Mouse (Mus musculus) CH12.LX (cell line): ENCODE results near the gene Mroh8. TPM values are rescaled to one million over a fixed set of nuclear protein-coding genes. Genes with fewer than 3 reads are reported as not detected.

Source experiments
- DNase-seq: peaks from one replicate; pipeline ENCODE4 v3.0.0-alpha.2; 2013; ENCODE audit errors: extremely low read depth
- H3K27ac ChIP-seq: 2 replicates; pipeline ENCODE4 v1.5.1; 2012; ENCODE audit warnings: low read depth, mild to moderate bottlenecking, control low read depth, moderate library complexity; ENCODE audit not compliant: insufficient read depth
- H3K27me3 ChIP-seq: replicated peaks from 2 replicates; pipeline ENCODE3; 2012; ENCODE audit warnings: inconsistent platforms
- H3K36me3 ChIP-seq, 2 experiments: replicated peaks in 1 of 2; 2 replicates each; pipeline versions ENCODE3 to v1.6.1; 2012; ENCODE audit warnings: inconsistent platforms in 1 of 2, low read length in 1 of 2, mild to moderate bottlenecking in 1 of 2, mixed read lengths in 1 of 2, moderate library complexity in 1 of 2; ENCODE audit not compliant: control insufficient read depth in 1 of 2, insufficient read depth in 1 of 2
- H3K4me1 ChIP-seq, 2 experiments: 2 replicates each; pipeline ENCODE4 v1.6.1; 2012; ENCODE audit warnings: inconsistent platforms in 1 of 2, moderate library complexity in 1 of 2; ENCODE audit not compliant: insufficient read depth in 2 of 2, control insufficient read depth in 1 of 2
- H3K4me2 ChIP-seq: 2 replicates; pipeline ENCODE4 v1.6.1; 2012; ENCODE audit warnings: low read depth, mild to moderate bottlenecking, control low read depth; ENCODE audit not compliant: poor library complexity, insufficient read depth, severe bottlenecking
- H3K4me3 ChIP-seq, 3 experiments: fragments of 150-350 bp in 1 of 3; sonication (generic) in 1 of 3; replicated peaks in 1 of 3; 2 replicates each; pipeline versions ENCODE3 to v1.5.1; 2011 to 2012; ENCODE audit warnings: low read depth in 2 of 3, low read length in 2 of 3, mild to moderate bottlenecking in 2 of 3, moderate library complexity in 2 of 3, control low read depth in 1 of 3, improper control_type of control experiment in 1 of 3, inconsistent platforms in 1 of 3, mixed read lengths in 1 of 3; ENCODE audit not compliant: poor library complexity in 1 of 3
- H3K79me2 ChIP-seq: replicated peaks from 2 replicates; pipeline ENCODE4 v1.6.1; 2012; ENCODE audit warnings: mild to moderate bottlenecking, moderate library complexity; ENCODE audit not compliant: control insufficient read depth, poor library complexity, insufficient read depth, severe bottlenecking; ENCODE audit errors: extremely low read depth
- H3K9ac ChIP-seq: 2 replicates; pipeline ENCODE4 v1.6.1; 2012; ENCODE audit warnings: low read depth, mild to moderate bottlenecking, control low read depth, moderate library complexity; ENCODE audit not compliant: insufficient read depth
- H3K9me3 ChIP-seq: replicated peaks from 2 replicates; pipeline ENCODE3; 2012; ENCODE audit warnings: low read length, inconsistent platforms, mixed read lengths
- BHLHE40 ChIP-seq: IDR thresholded peaks from 2 replicates; pipeline ENCODE4 v1.6.1; 2011; ENCODE audit warnings: mild to moderate bottlenecking, low read depth, low read length, improper control_type of control experiment
- CHD1 ChIP-seq: IDR thresholded peaks from 2 replicates; pipeline ENCODE4 v1.6.1; 2012; ENCODE audit warnings: low read depth, low read length, improper control_type of control experiment, inconsistent platforms
- CHD2 ChIP-seq: IDR thresholded peaks from 2 replicates; pipeline ENCODE4 v1.6.1; 2011; ENCODE audit warnings: low read length, improper control_type of control experiment
- CTCF ChIP-seq, 2 experiments: IDR thresholded peaks in 1 of 2; conservative IDR thresholded peaks in 1 of 2; 2 replicates each; pipeline ENCODE4 v1.5.1; 2011 to 2012; ENCODE audit warnings: low read depth in 2 of 2, low read length in 2 of 2, improper control_type of control experiment in 1 of 2, inconsistent platforms in 1 of 2, mild to moderate bottlenecking in 1 of 2, moderate library complexity in 1 of 2
- E2F4 ChIP-seq: IDR thresholded peaks from 2 replicates; pipeline ENCODE4 v1.6.1; 2011; ENCODE audit warnings: low read depth, low read length, improper control_type of control experiment; ENCODE audit not compliant: insufficient replicate concordance
- ELF1 ChIP-seq: IDR thresholded peaks from 2 replicates; pipeline ENCODE4 v1.6.1; 2014; ENCODE audit warnings: low read depth, mild to moderate bottlenecking, inconsistent platforms, low read length, improper control_type of control experiment
- ETS1 ChIP-seq: conservative IDR thresholded peaks from 2 replicates; pipeline ENCODE4 v1.6.1; 2012; ENCODE audit warnings: low read depth, mild to moderate bottlenecking, inconsistent platforms, low read length, improper control_type of control experiment, moderate library complexity
- GABPA ChIP-seq: IDR thresholded peaks from 2 replicates; pipeline ENCODE4 v1.6.1; 2012; ENCODE audit warnings: low read depth, low read length, improper control_type of control experiment, inconsistent platforms; ENCODE audit not compliant: insufficient replicate concordance
- HCFC1 ChIP-seq: IDR thresholded peaks from 2 replicates; pipeline ENCODE4 v1.6.1; 2012; ENCODE audit warnings: low read depth, mild to moderate bottlenecking, inconsistent platforms, low read length, improper control_type of control experiment
- JUN ChIP-seq: IDR thresholded peaks from 2 replicates; pipeline ENCODE4 v1.6.1; 2011; ENCODE audit warnings: low read depth, mild to moderate bottlenecking, low read length, improper control_type of control experiment, moderate library complexity; ENCODE audit not compliant: insufficient read depth
- JUND ChIP-seq: conservative IDR thresholded peaks from 2 replicates; pipeline ENCODE4 v1.6.1; 2011; ENCODE audit warnings: low read depth, low read length, improper control_type of control experiment
- KAT2A ChIP-seq: IDR thresholded peaks from 2 replicates; pipeline ENCODE4 v1.6.1; 2012; ENCODE audit warnings: low read length, improper control_type of control experiment, inconsistent platforms; ENCODE audit not compliant: insufficient replicate concordance
- MAX ChIP-seq: IDR thresholded peaks from 2 replicates; pipeline ENCODE4 v1.6.1; 2011; ENCODE audit warnings: low read length, improper control_type of control experiment
- MAZ ChIP-seq: IDR thresholded peaks from 2 replicates; pipeline ENCODE4 v1.6.1; 2012; ENCODE audit warnings: low read depth, mild to moderate bottlenecking, inconsistent platforms, low read length, improper control_type of control experiment, moderate library complexity
- MEF2A ChIP-seq: IDR thresholded peaks from 2 replicates; pipeline ENCODE4 v1.6.1; 2014; ENCODE audit warnings: low read depth, mild to moderate bottlenecking, inconsistent platforms, low read length, improper control_type of control experiment, borderline replicate concordance
- MXI1 ChIP-seq: IDR thresholded peaks from 2 replicates; pipeline ENCODE4 v1.6.1; 2011; ENCODE audit warnings: mild to moderate bottlenecking, low read depth, low read length, improper control_type of control experiment
- MYC ChIP-seq: IDR thresholded peaks from 2 replicates; pipeline ENCODE4 v1.6.1; 2011; ENCODE audit warnings: low read depth, mild to moderate bottlenecking, improper control_type of control experiment, low read length
- NELFE ChIP-seq: IDR thresholded peaks from 2 replicates; pipeline ENCODE4 v1.6.1; 2011; ENCODE audit warnings: low read depth, low read length, improper control_type of control experiment
- NRF1 ChIP-seq: IDR thresholded peaks from 2 replicates; pipeline ENCODE4 v1.6.1; 2014; ENCODE audit warnings: low read depth, mild to moderate bottlenecking, inconsistent platforms, low read length, improper control_type of control experiment, moderate library complexity
- POLR2A ChIP-seq: IDR thresholded peaks from 2 replicates; pipeline ENCODE4 v1.6.1; 2011; ENCODE audit warnings: low read depth, mild to moderate bottlenecking, improper control_type of control experiment, low read length
- POLR2AphosphoS2 ChIP-seq: IDR thresholded peaks from 2 replicates; pipeline ENCODE4 v1.6.1; 2011; ENCODE audit warnings: low read depth, low read length, improper control_type of control experiment
- RAD21 ChIP-seq: IDR thresholded peaks from 2 replicates; pipeline ENCODE4 v1.6.1; 2011; ENCODE audit warnings: low read depth, mild to moderate bottlenecking, low read length, improper control_type of control experiment, moderate library complexity
- SIN3A ChIP-seq: IDR thresholded peaks from 2 replicates; pipeline ENCODE4 v1.6.1; 2012; ENCODE audit warnings: low read length, improper control_type of control experiment, inconsistent platforms
- SMC3 ChIP-seq: IDR thresholded peaks from 2 replicates; pipeline ENCODE4 v1.6.1; 2011; ENCODE audit warnings: low read depth, low read length, improper control_type of control experiment
- TBP ChIP-seq: conservative IDR thresholded peaks from 2 replicates; pipeline ENCODE4 v1.6.1; 2011; ENCODE audit warnings: low read depth, low read length, improper control_type of control experiment
- TCF12 ChIP-seq: IDR thresholded peaks from 2 replicates; pipeline ENCODE4 v1.6.1; 2014; ENCODE audit warnings: low read depth, mild to moderate bottlenecking, inconsistent platforms, low read length, improper control_type of control experiment
- UBTF ChIP-seq: IDR thresholded peaks from 2 replicates; pipeline ENCODE4 v1.6.1; 2012; ENCODE audit warnings: low read depth, mild to moderate bottlenecking, inconsistent platforms, low read length, improper control_type of control experiment, moderate library complexity
- USF2 ChIP-seq: conservative IDR thresholded peaks from 2 replicates; pipeline ENCODE4 v1.6.1; 2011; ENCODE audit warnings: low read depth, low read length, improper control_type of control experiment
- ZC3H11A ChIP-seq: IDR thresholded peaks from 2 replicates; pipeline ENCODE4 v1.6.1; 2012; ENCODE audit warnings: low read depth, mild to moderate bottlenecking, inconsistent platforms, low read length, improper control_type of control experiment
- ZKSCAN1 ChIP-seq: IDR thresholded peaks from 2 replicates; pipeline ENCODE4 v1.6.1; 2012; ENCODE audit warnings: low read depth, inconsistent platforms, low read length, improper control_type of control experiment, borderline replicate concordance
- ZMIZ1 ChIP-seq: IDR thresholded peaks from 2 replicates; pipeline ENCODE4 v1.6.1; 2012; ENCODE audit warnings: low read depth, mild to moderate bottlenecking, inconsistent platforms, low read length, improper control_type of control experiment
- ZNF384 ChIP-seq: IDR thresholded peaks from 2 replicates; pipeline ENCODE4 v1.6.1; 2012; ENCODE audit warnings: low read depth, low read length, improper control_type of control experiment, inconsistent platforms
- dilution Hi-C: fragments of 300-500 bp; cut with MboI; formaldehyde crosslinking; loops from 2 replicates; pipeline ENCODE4 v1.14.3; 2020; ENCODE audit warnings: low sequenced_read_pairs; ENCODE audit not compliant: extremely low pct_unique_long_range_greater_than_20kb, extremely low pct_ligation_motif_present
- in situ Hi-C: fragments of 300-500 bp; cut with MboI; formaldehyde crosslinking; loops from 3 replicates; pipeline ENCODE4 v1.14.3; 2019; ENCODE audit warnings: low sequenced_read_pairs, low pct_ligation_motif_present, low pct_unique_long_range_greater_than_20kb, mixed read lengths
- polyA plus RNA-seq: library from polyadenylated mRNA; unstranded; fragments of >175 nt; gene quantifications from 2 replicates; pipeline ENCODE4 v1.2.1, GENCODE M21; 2012; ENCODE audit warnings: low read depth; ENCODE audit not compliant: insufficient read length
- total RNA-seq, 2 experiments: library from RNA; depleted of rRNA; stranded (reverse); fragments of 300-350 nt in 1 of 2; fragments of >200 nt in 1 of 2; gene quantifications; 2 replicates each; pipeline ENCODE4 v1.2.3; 2012 to 2014

Mroh8 gene
- total and polyA plus RNA-seq, 3 experiments: 0.25 to 0.41 TPM; not detected in 1

DNA sequence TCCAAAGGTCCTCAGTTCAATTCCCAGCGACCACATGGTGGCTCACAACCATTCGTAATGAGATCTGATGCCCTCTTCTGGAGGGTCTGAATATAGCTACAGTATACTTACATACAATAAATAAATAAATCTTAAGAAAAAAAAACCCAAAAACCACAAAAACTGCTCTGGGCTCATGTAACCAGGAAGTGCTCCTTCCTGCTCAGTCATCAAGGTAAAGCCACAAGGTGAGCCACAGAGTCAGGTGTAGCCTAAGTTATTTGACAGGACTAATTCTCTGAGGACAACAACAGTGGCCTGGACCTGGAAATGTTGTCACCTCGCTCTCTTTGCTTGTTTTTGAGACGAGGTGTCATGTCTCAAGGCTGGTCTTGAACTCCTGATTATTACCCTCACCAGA lies 88.7 kb downstream of the Mroh8 start:
- Histone ChIP-seq H3K9ac (no peak overlapping the region), H3K4me1 (peaks cover 7 to 13% of the 10 kb centered on the region in 2 experiments), H3K4me2 (no peak overlapping the region), H3K79me2 (0 out of 2 replicates have a peak, but pooled peaks cover 3% of the 10 kb centered on the region), H3K4me3 (no peak overlapping the region), H3K36me3 (peaks cover 60 to 89% of the 10 kb centered on the region in 2 experiments), H3K9me3 (peaks cover 3% of the 10 kb centered on the region), H3K27me3 (no peaks in the 10 kb centered on the region), H3K27ac (no peak overlapping the region)
- DNase-seq: no peak
- in situ Hi-C loops (no loop called here), dilution Hi-C loops (no loop called here)
- TF ChIP-seq CTCF (conservative IDR thresholded peaks at IDR 0.05 in 1 of 2, IDR thresholded peaks at IDR 0.05 in 1 of 2; ENCODE audit: low read depth in 2 of 2, low read length in 2 of 2): peak in 1 of 2 experiments; percentile 12; a peak in 1 of 4 replicates
- TF ChIP-seq MAX: no peak

DNA sequence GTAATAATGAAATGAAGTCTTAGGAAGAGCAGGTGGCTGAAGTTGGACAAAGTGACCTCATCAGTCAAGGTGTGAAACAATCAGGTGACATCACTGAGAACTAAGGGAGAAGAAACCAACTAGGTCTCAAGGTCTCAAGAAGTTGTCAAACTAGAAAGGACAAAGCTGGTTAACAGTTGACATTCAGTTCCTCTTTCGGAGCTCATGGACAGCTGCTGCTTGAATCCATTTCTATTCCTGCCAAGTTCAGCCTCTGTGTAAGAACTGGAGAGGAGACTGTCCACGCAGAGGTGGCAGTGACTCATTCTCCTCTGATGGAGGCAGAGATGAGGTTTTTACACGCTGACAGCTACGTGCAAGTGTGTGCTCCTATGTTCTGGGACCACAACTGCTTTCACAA lies 92.1 kb downstream of the Mroh8 start:
- Histone ChIP-seq H3K27me3 (no peaks in the 10 kb centered on the region), H3K36me3 (peaks cover 51 to 80% of the 10 kb centered on the region in 2 experiments), H3K27ac (peak overlapping the region; percentile 22), H3K9ac (no peak overlapping the region), H3K4me2 (peak overlapping the region; percentile 53; the same call in 1 of the 2 replicates), H3K4me1 (peaks cover 13 to 18% of the 10 kb centered on the region in 2 experiments), H3K9me3 (peaks cover 3% of the 10 kb centered on the region), H3K79me2 (0 out of 2 replicates have a peak, but pooled peaks cover 3% of the 10 kb centered on the region), H3K4me3 (no peak overlapping the region)
- dilution Hi-C loops: no loop called here
- in situ Hi-C loops: loop anchor here (10.0 kb wide), 1 partner anchor 52 kb away; the partner anchor contains the start of gene Samhd1
- DNase-seq: peak; percentile 58
- TF ChIP-seq E2F4 (no peak), SIN3A (peak; percentile 69; the same call in 1 of the 2 replicates), MXI1 (no peak; the same call in 1 of the 2 replicates), MEF2A (peak; percentile 40; the same call in 1 of the 2 replicates), POLR2A (no peak), ZNF384 (no peak), NRF1 (0 out of 2 replicates have a peak, but pooled peaks have one; percentile 7), GABPA (peak; percentile 13; the same call in 1 of the 2 replicates), TCF12 (peak; percentile 58), CTCF (conservative IDR thresholded peaks at IDR 0.05 in 1 of 2, IDR thresholded peaks at IDR 0.05 in 1 of 2; ENCODE audit: low read depth in 2 of 2, low read length in 2 of 2) (no peak), JUN (peak; percentile 85), MAX (peak; percentile 69), ELF1 (no peak), ZC3H11A (no peak), RAD21 (no peak; the same call in 1 of the 2 replicates), MAZ (no peak), KAT2A (no peak), ZMIZ1 (no peak), USF2 (no peak), CHD2 (0 out of 2 replicates have a peak, but pooled peaks have one; percentile 11), TBP (no peak), BHLHE40 (peak; percentile 27), ETS1 (peak; percentile 74), UBTF (no peak), SMC3 (no peak), CHD1 (no peak), ZKSCAN1 (no peak), JUND (peak; percentile 73; the same call in 1 of the 2 replicates), POLR2AphosphoS2 (no peak), MYC (peak; percentile 67), HCFC1 (no peak), NELFE (0 out of 2 replicates have a peak, but pooled peaks have one; percentile 23)
